Mouse (Mus musculus) CH12.LX (cell line): ENCODE data around the gene Mtg1. TPM values are rescaled to one million over a fixed set of nuclear protein-coding genes. Genes with fewer than 3 reads are reported as not detected.

Experiments used
- DNase-seq: peaks from one replicate; pipeline ENCODE4 v3.0.0-alpha.2; 2013; ENCODE audit errors: extremely low read depth
- H3K27ac ChIP-seq: 2 replicates; pipeline ENCODE4 v1.5.1; 2012; ENCODE audit warnings: low read depth, mild to moderate bottlenecking, control low read depth, moderate library complexity; ENCODE audit not compliant: insufficient read depth
- H3K27me3 ChIP-seq: replicated peaks from 2 replicates; pipeline ENCODE3; 2012; ENCODE audit warnings: inconsistent platforms
- H3K36me3 ChIP-seq, 2 experiments: replicated peaks in 1 of 2; 2 replicates each; pipeline versions ENCODE3 to v1.6.1; 2012; ENCODE audit warnings: inconsistent platforms in 1 of 2, low read length in 1 of 2, mild to moderate bottlenecking in 1 of 2, mixed read lengths in 1 of 2, moderate library complexity in 1 of 2; ENCODE audit not compliant: control insufficient read depth in 1 of 2, insufficient read depth in 1 of 2
- H3K4me1 ChIP-seq, 2 experiments: 2 replicates each; pipeline ENCODE4 v1.6.1; 2012; ENCODE audit warnings: inconsistent platforms in 1 of 2, moderate library complexity in 1 of 2; ENCODE audit not compliant: insufficient read depth in 2 of 2, control insufficient read depth in 1 of 2
- H3K4me2 ChIP-seq: 2 replicates; pipeline ENCODE4 v1.6.1; 2012; ENCODE audit warnings: low read depth, mild to moderate bottlenecking, control low read depth; ENCODE audit not compliant: poor library complexity, insufficient read depth, severe bottlenecking
- H3K4me3 ChIP-seq, 3 experiments: fragments of 150-350 bp in 1 of 3; sonication (generic) in 1 of 3; replicated peaks in 1 of 3; 2 replicates each; pipeline versions ENCODE3 to v1.5.1; 2011 to 2012; ENCODE audit warnings: low read depth in 2 of 3, low read length in 2 of 3, mild to moderate bottlenecking in 2 of 3, moderate library complexity in 2 of 3, control low read depth in 1 of 3, improper control_type of control experiment in 1 of 3, inconsistent platforms in 1 of 3, mixed read lengths in 1 of 3; ENCODE audit not compliant: poor library complexity in 1 of 3
- H3K79me2 ChIP-seq: replicated peaks from 2 replicates; pipeline ENCODE4 v1.6.1; 2012; ENCODE audit warnings: mild to moderate bottlenecking, moderate library complexity; ENCODE audit not compliant: control insufficient read depth, poor library complexity, insufficient read depth, severe bottlenecking; ENCODE audit errors: extremely low read depth
- H3K9ac ChIP-seq: 2 replicates; pipeline ENCODE4 v1.6.1; 2012; ENCODE audit warnings: low read depth, mild to moderate bottlenecking, control low read depth, moderate library complexity; ENCODE audit not compliant: insufficient read depth
- H3K9me3 ChIP-seq: replicated peaks from 2 replicates; pipeline ENCODE3; 2012; ENCODE audit warnings: low read length, inconsistent platforms, mixed read lengths
- BHLHE40 ChIP-seq: IDR thresholded peaks from 2 replicates; pipeline ENCODE4 v1.6.1; 2011; ENCODE audit warnings: mild to moderate bottlenecking, low read depth, low read length, improper control_type of control experiment
- CHD2 ChIP-seq: IDR thresholded peaks from 2 replicates; pipeline ENCODE4 v1.6.1; 2011; ENCODE audit warnings: low read length, improper control_type of control experiment
- E2F4 ChIP-seq: IDR thresholded peaks from 2 replicates; pipeline ENCODE4 v1.6.1; 2011; ENCODE audit warnings: low read depth, low read length, improper control_type of control experiment; ENCODE audit not compliant: insufficient replicate concordance
- EP300 ChIP-seq: IDR thresholded peaks from 2 replicates; pipeline ENCODE4 v1.6.1; 2011; ENCODE audit warnings: low read length, improper control_type of control experiment
- GABPA ChIP-seq: IDR thresholded peaks from 2 replicates; pipeline ENCODE4 v1.6.1; 2012; ENCODE audit warnings: low read depth, low read length, improper control_type of control experiment, inconsistent platforms; ENCODE audit not compliant: insufficient replicate concordance
- HCFC1 ChIP-seq: IDR thresholded peaks from 2 replicates; pipeline ENCODE4 v1.6.1; 2012; ENCODE audit warnings: low read depth, mild to moderate bottlenecking, inconsistent platforms, low read length, improper control_type of control experiment
- IRF4 ChIP-seq: IDR thresholded peaks from 2 replicates; pipeline ENCODE4 v1.6.1; 2014; ENCODE audit warnings: low read depth, mild to moderate bottlenecking, inconsistent platforms, low read length, improper control_type of control experiment
- JUN ChIP-seq: IDR thresholded peaks from 2 replicates; pipeline ENCODE4 v1.6.1; 2011; ENCODE audit warnings: low read depth, mild to moderate bottlenecking, low read length, improper control_type of control experiment, moderate library complexity; ENCODE audit not compliant: insufficient read depth
- KAT2A ChIP-seq: IDR thresholded peaks from 2 replicates; pipeline ENCODE4 v1.6.1; 2012; ENCODE audit warnings: low read length, improper control_type of control experiment, inconsistent platforms; ENCODE audit not compliant: insufficient replicate concordance
- MAFK ChIP-seq: IDR thresholded peaks from 2 replicates; pipeline ENCODE4 v1.6.1; 2011; ENCODE audit warnings: low read length, improper control_type of control experiment; ENCODE audit not compliant: insufficient replicate concordance
- MAX ChIP-seq: IDR thresholded peaks from 2 replicates; pipeline ENCODE4 v1.6.1; 2011; ENCODE audit warnings: low read length, improper control_type of control experiment
- MAZ ChIP-seq: IDR thresholded peaks from 2 replicates; pipeline ENCODE4 v1.6.1; 2012; ENCODE audit warnings: low read depth, mild to moderate bottlenecking, inconsistent platforms, low read length, improper control_type of control experiment, moderate library complexity
- MYC ChIP-seq: IDR thresholded peaks from 2 replicates; pipeline ENCODE4 v1.6.1; 2011; ENCODE audit warnings: low read depth, mild to moderate bottlenecking, improper control_type of control experiment, low read length
- NELFE ChIP-seq: IDR thresholded peaks from 2 replicates; pipeline ENCODE4 v1.6.1; 2011; ENCODE audit warnings: low read depth, low read length, improper control_type of control experiment
- NRF1 ChIP-seq: IDR thresholded peaks from 2 replicates; pipeline ENCODE4 v1.6.1; 2014; ENCODE audit warnings: low read depth, mild to moderate bottlenecking, inconsistent platforms, low read length, improper control_type of control experiment, moderate library complexity
- SMC3 ChIP-seq: IDR thresholded peaks from 2 replicates; pipeline ENCODE4 v1.6.1; 2011; ENCODE audit warnings: low read depth, low read length, improper control_type of control experiment
- UBTF ChIP-seq: IDR thresholded peaks from 2 replicates; pipeline ENCODE4 v1.6.1; 2012; ENCODE audit warnings: low read depth, mild to moderate bottlenecking, inconsistent platforms, low read length, improper control_type of control experiment, moderate library complexity
- USF1 ChIP-seq: IDR thresholded peaks from 2 replicates; pipeline ENCODE4 v1.6.1; 2014; ENCODE audit warnings: low read depth, mild to moderate bottlenecking, inconsistent platforms, low read length, improper control_type of control experiment
- dilution Hi-C: fragments of 300-500 bp; cut with MboI; formaldehyde crosslinking; loops from 2 replicates; pipeline ENCODE4 v1.14.3; 2020; ENCODE audit warnings: low sequenced_read_pairs; ENCODE audit not compliant: extremely low pct_unique_long_range_greater_than_20kb, extremely low pct_ligation_motif_present
- in situ Hi-C: fragments of 300-500 bp; cut with MboI; formaldehyde crosslinking; loops from 3 replicates; pipeline ENCODE4 v1.14.3; 2019; ENCODE audit warnings: low sequenced_read_pairs, low pct_ligation_motif_present, low pct_unique_long_range_greater_than_20kb, mixed read lengths
- polyA plus RNA-seq: library from polyadenylated mRNA; unstranded; fragments of >175 nt; gene quantifications from 2 replicates; pipeline ENCODE4 v1.2.1, GENCODE M21; 2012; ENCODE audit warnings: low read depth; ENCODE audit not compliant: insufficient read length
- total RNA-seq, 2 experiments: library from RNA; depleted of rRNA; stranded (reverse); fragments of 300-350 nt in 1 of 2; fragments of >200 nt in 1 of 2; gene quantifications; 2 replicates each; pipeline ENCODE4 v1.2.3; 2012 to 2014

The Mtg1 gene
- total and polyA plus RNA-seq, 3 experiments, result 26.6 to 39.8 (median 29.4) TPM

DNA sequence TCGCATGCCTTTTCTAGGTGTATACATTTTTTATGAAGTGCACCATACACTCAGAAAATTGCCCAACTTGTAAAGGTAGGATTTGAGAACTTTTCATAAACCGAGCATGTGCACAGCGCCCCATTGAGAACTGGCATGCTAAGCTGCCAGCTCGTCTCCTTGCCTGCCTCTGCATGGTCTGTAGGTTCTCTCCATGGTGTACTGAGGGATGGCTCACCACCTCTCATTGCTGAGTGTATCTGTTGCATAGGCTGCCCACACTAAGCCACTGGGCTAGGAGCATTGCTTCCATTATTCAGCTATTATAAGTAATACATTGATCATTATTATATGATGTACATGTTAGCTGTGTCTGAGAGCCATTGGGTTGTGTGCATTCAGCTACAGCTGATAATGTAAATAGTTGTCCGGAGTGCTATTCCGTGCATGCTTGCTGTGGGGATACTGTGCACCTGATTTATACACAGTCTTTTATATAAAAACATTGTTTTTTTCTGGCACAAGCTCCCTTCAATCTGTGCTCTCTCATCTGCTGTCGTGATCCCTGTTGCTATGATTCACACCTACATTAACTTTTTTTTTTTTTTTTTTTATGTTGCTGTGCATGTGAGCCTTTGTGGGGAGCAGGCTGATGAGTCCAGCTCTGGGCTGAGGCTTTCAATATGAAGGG, 50.5 kb downstream of the Mtg1 start:
- no peaks in the 10 kb centered on the region for H3K79me2 ChIP-seq
- dilution Hi-C loops, result no loop called here
- no peak overlapping the region for H3K4me2 ChIP-seq
- in situ Hi-C loops, result loop anchor here (25.0 kb wide), 1 partner anchor 599 kb away; the partner anchor contains the start of gene Syce1
- no peak overlapping the region for H3K27ac ChIP-seq
- H3K36me3 ChIP-seq, result no peaks in the 10 kb centered on the region
- no peak overlapping the region for H3K4me3 ChIP-seq
- DNase-seq, result no peak
- no peaks in the 10 kb centered on the region for H3K9me3 ChIP-seq
- peaks cover 84% of the 10 kb centered on the region for H3K27me3 ChIP-seq
- no peak overlapping the region for H3K9ac ChIP-seq
- 0 out of 4 replicates have a peak, but pooled peaks cover 0 to 3% of the 10 kb centered on the region in 2 experiments for H3K4me1 ChIP-seq
- TF ChIP-seq NRF1 (no peak), SMC3 (no peak), MAZ (no peak), IRF4 (no peak), JUN (no peak), GABPA (no peak), MAX (no peak), USF1 (no peak), KAT2A (no peak), MYC (no peak), MAFK (no peak), E2F4 (no peak), UBTF (no peak), NELFE (no peak), BHLHE40 (no peak), HCFC1 (no peak), EP300 (no peak), CHD2 (no peak)
- TF ChIP-seq, all 38 proteins: peak for 0
